Mouse (Mus musculus) spleen, adult 2 months (tissue): ENCODE results near the gene Grifin. TPM values are rescaled to one million over a fixed set of nuclear protein-coding genes. Genes with fewer than 3 reads are reported as not detected.

ENCODE experiments used
- DNase-seq, 2 experiments: peaks; one replicate each; pipeline versions ENCODE4 v3.0.0 to v3.0.0-alpha.2; 2012 to 2021; ENCODE audit warnings: low spot score in 2 of 2, low read depth in 1 of 2
- H3K27ac ChIP-seq: fragments of 200-500 bp; 2 replicates; pipeline ENCODE4 v1.5.1; 2012; ENCODE audit warnings: low read length, inconsistent platforms; ENCODE audit not compliant: insufficient read depth
- H3K27me3 ChIP-seq: fragments of 200-500 bp; 2 replicates; pipeline ENCODE4 v1.6.1; 2012; ENCODE audit warnings: mild to moderate bottlenecking, moderate library complexity, low read length, inconsistent platforms; ENCODE audit not compliant: control insufficient read depth, insufficient read depth
- H3K36me3 ChIP-seq: fragments of 200-500 bp; 2 replicates; pipeline ENCODE4 v1.6.1; 2012; ENCODE audit warnings: mild to moderate bottlenecking, low read length, inconsistent platforms; ENCODE audit not compliant: control insufficient read depth, insufficient read depth
- H3K4me1 ChIP-seq: fragments of 200-500 bp; 2 replicates; pipeline ENCODE4 v1.6.1; 2011; ENCODE audit warnings: inconsistent platforms; ENCODE audit not compliant: control insufficient read depth, insufficient read depth, insufficient read length
- H3K4me3 ChIP-seq: fragments of 200-500 bp; 2 replicates; pipeline ENCODE4 v1.5.1; 2011; ENCODE audit warnings: mild to moderate bottlenecking, inconsistent platforms; ENCODE audit not compliant: insufficient read depth, insufficient read length; ENCODE audit errors: extremely low read depth
- CTCF ChIP-seq: fragments of 200-500 bp; IDR thresholded peaks from 2 replicates; pipeline ENCODE4 v1.5.1; 2011; ENCODE audit warnings: mild to moderate bottlenecking, inconsistent platforms; ENCODE audit not compliant: insufficient read depth, insufficient read length, insufficient replicate concordance; ENCODE audit errors: extremely low read depth
- POLR2A ChIP-seq: fragments of 200-500 bp; IDR thresholded peaks from 2 replicates; pipeline ENCODE4 v1.6.1; 2011; ENCODE audit warnings: low read depth, low read length, inconsistent platforms
- WGBS: fragments of 180-500 bp; shearing (Covaris S2); methylation state at CpG from one replicate; pipeline ENCODE4 v1.1.7; 2018; 5-methylcytosine and 5-hydroxymethylcytosine counted together
- polyA plus RNA-seq: library from polyadenylated mRNA; depleted of rRNA; stranded (reverse); fragments of >200 nt; gene quantifications from 2 replicates; pipeline ENCODE4 v1.2.3, GENCODE M21; 2012; rRNA removed

Gene Grifin
- polyA plus RNA-seq, 1 experiment: 0.61 TPM

DNA sequence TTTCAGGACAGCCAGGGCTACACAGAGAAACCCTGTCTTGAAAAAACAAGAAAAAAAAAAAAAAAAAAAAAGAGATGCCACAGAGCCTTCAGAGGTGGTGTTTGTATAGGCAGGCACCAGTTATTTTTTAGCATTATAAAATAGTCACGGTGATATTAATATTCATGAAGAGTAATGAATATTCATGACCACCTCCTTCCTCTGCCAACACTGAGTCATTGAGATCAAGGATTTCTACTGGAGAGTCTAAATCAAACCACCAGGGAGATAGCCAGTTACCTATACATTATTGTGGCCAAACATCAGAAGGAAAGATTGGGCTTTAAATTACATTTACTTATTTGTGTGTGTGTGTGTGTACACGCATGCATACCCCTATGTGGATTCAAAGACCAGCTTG, 38.1 kb downstream of the Grifin start:
- TF ChIP-seq POLR2A: no peak
- no peak for TF ChIP-seq CTCF
- Histone ChIP-seq H3K4me1 (no peaks in the 10 kb centered on the region), H3K27me3 (no peaks in the 10 kb centered on the region), H3K27ac (no peak overlapping the region), H3K36me3 (peaks cover 24% of the 10 kb centered on the region), H3K4me3 (no peak overlapping the region)
- WGBS: 94% methylated on average over 2 of the region's 2 CpGs
- DNase-seq: no peak

DNA sequence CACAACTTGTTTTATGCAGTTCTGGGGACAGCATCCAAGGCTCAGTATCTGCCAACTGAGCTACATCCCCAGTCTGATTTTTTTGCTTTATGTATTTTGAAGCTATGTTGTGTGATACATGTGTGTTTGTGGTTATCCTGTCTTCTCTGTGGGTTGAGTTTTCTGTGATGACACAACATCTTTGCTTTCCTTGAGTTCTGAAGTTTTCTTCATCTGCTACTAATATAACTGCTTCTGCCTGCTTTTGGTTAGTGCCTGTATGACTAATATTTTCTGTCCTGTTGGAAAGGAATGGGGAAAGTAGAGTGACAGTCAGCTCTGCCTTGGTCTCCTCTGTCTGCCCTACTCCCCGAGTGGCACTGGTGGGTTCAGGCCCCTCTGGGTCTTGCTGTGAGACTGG, 43.7 kb downstream of the Grifin start:
- peaks cover 16% of the 10 kb centered on the region for H3K36me3 ChIP-seq
- H3K27me3 ChIP-seq: no peaks in the 10 kb centered on the region
- H3K27ac ChIP-seq: no peak overlapping the region
- 74% methylated on average over 1 of the region's 1 CpGs for WGBS
- DNase-seq: no peak
- TF ChIP-seq POLR2A (no peak), CTCF (no peak)
- H3K4me3 ChIP-seq: no peak overlapping the region
- H3K4me1 ChIP-seq: peaks cover 7% of the 10 kb centered on the region; the same call in 1 of the 2 replicates

DNA sequence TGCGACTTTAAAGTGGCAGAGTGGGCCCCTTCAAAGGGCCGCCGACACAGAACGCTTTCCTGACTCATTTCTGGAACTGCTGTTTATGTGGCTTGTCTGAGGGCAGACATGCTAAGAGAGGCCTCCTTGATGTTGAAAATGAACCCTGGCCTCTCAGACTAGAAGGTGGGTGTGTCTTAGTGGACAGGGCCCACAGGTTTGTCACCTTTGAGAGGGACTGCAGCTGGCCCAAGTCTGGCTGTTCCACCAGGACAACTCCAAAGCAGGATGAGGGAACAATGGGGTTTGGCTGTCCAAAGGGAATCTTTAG, 47.0 kb downstream of the Grifin start:
- Histone ChIP-seq H3K4me1 (peaks cover 25% of the 10 kb centered on the region), H3K27me3 (no peaks in the 10 kb centered on the region), H3K36me3 (no peaks in the 10 kb centered on the region), H3K27ac (no peak overlapping the region), H3K4me3 (no peak overlapping the region)
- WGBS: 29% methylated on average over 4 of the region's 4 CpGs
- TF ChIP-seq POLR2A: no peak
- TF ChIP-seq CTCF: no peak
- no peak for DNase-seq

DNA sequence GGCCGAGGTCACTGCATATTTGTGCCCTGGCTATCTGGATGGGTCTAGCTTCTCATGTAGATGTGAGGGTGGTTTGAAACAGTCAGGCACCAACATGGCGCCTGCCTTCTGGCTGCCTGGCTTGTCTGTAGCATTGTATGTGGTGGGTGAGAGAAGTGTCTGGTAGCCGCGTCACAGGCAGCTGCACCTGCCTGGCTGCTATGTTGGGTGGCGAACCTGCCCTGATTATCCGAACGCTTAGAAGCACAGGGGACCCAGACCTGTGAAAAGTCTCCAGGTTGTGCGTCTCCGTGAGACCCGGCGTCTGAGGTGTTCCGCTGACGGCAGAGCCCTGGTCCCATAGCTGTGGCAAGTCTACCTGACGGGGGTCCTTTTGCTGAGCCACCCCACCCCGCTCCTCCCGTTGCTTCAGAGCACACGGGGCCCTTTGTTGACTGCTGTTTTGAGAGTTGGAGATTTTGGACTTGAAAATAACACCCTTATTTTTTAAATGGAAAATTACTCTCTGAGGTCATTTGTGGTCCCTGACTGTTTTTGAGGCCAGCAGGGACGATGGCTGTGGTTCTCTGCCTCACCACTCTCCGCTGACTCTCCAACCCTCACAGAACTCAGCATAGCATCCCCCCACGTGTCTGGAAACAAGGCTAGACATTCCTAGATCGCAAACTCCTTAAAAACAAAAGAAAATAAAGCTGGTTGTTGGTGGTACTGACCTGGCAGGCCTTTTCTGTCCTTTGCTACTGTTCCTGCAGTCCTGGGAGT, 47.5 kb downstream of the Grifin start:
- Histone ChIP-seq H3K4me3 (no peak overlapping the region), H3K4me1 (peaks cover 25% of the 10 kb centered on the region), H3K27me3 (no peaks in the 10 kb centered on the region), H3K36me3 (no peaks in the 10 kb centered on the region), H3K27ac (no peak overlapping the region)
- TF ChIP-seq POLR2A (no peak), CTCF (no peak)
- DNase-seq: no peak
- WGBS: 62% methylated on average over 21 of the region's 21 CpGs

DNA sequence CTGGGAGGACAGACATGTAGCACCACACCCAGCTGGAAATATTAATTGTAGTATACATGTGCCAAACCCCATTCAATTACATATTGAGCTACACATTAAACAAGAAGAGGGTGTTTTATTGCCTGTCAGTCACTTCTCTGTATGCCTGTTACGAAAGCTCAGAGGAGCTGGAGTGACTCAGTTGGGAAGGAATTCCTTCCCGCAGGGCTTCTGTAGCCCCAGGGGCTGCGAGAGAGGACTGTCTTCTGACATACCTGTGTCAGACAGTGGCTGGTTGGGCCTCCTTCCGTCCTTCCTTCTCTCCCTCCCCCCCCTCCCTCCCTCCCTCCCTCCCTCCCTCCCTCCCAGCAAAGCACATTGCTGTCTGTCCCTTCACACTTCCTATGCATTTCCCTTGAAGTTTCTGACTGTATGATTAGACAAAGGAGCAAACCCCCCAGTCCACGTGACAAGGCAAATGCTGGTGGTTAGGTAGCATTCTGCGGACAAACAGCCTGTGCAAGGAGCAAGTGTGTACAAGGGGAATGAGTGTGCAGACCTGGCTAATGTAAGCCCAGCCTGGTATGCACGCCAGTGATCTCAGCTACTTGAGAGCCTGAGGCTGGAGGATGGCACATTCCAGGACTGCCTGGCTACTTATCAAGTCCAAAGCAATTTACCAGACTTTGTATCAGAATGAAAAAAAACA, 49.9 kb downstream of the Grifin start:
- H3K4me1 ChIP-seq: peaks cover 25% of the 10 kb centered on the region
- no peak for TF ChIP-seq POLR2A
- H3K36me3 ChIP-seq: no peaks in the 10 kb centered on the region
- H3K27ac ChIP-seq: 0 out of 2 replicates have a peak overlapping the region, but pooled peaks have one; percentile 15
- no peak overlapping the region for H3K4me3 ChIP-seq
- H3K27me3 ChIP-seq: no peaks in the 10 kb centered on the region
- WGBS: 28% methylated on average over 7 of the region's 7 CpGs
- no peak for DNase-seq

DNA sequence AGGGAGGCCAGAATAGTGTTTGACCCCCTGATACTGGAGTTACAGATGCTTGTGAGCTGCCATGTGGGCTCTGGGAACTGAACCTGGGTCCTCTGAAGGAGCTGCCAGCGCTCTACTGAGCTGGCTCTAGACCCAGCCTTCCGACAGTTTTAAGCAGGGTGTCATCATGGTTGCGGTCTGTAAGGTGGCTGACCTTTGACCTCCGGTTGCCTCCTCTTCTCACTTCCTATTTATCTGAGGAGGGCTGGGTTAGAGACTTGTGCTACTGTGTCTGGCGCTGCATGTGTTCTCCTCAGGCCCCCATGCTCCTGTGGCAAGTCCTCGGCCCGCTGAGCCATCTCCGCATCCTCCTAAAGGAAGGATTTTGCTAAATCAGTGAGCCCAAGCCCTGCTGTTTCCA, 51.0 kb downstream of the Grifin start:
- DNase-seq: peak in 1 of 2 experiments; percentile 30
- TF ChIP-seq POLR2A (no peak), CTCF (no peak)
- Histone ChIP-seq H3K4me1 (peaks cover 27% of the 10 kb centered on the region), H3K4me3 (no peak overlapping the region), H3K27ac (peak overlapping the region; percentile 47), H3K27me3 (no peaks in the 10 kb centered on the region), H3K36me3 (no peaks in the 10 kb centered on the region)
- WGBS: 52% methylated on average over 8 of the region's 8 CpGs

Other genes with a start within 250 kb of the Grifin start
- gene Mad1l1, start 243.5 kb downstream of the Grifin start, polyA plus RNA-seq: 18.3 and 22.3 TPM in 2 replicates
- 4.5 and 4.7 TPM in 2 replicates for gene Nudt1, start 243.4 kb downstream of the Grifin start, polyA plus RNA-seq
- 3.7 and 4.1 TPM in 2 replicates for gene Mrm2, start 233.2 kb downstream of the Grifin start, polyA plus RNA-seq
- 42.3 and 44.9 TPM in 2 replicates for gene Snx8, start 175.8 kb downstream of the Grifin start, polyA plus RNA-seq
- 72.1 and 74.3 TPM in 2 replicates for gene Eif3b, start 145.7 kb downstream of the Grifin start, polyA plus RNA-seq
- 0.07 and 0.12 TPM in 2 replicates for gene Gm4869, start 119.4 kb downstream of the Grifin start, polyA plus RNA-seq
- 28.0 and 31.6 TPM in 2 replicates for gene Chst12, start 59.5 kb downstream of the Grifin start, polyA plus RNA-seq
- 165 and 240 TPM in 2 replicates for gene Lfng, start 42.2 kb upstream of the Grifin start, polyA plus RNA-seq
- gene Ttyh3, start 84.0 kb upstream of the Grifin start, polyA plus RNA-seq: 95.1 and 118 TPM in 2 replicates
- 12.2 and 12.5 TPM in 2 replicates for gene Iqce, start 137.3 kb upstream of the Grifin start, polyA plus RNA-seq
- gene Brat1, start 139.9 kb upstream of the Grifin start, polyA plus RNA-seq: 28.3 and 40.5 TPM in 2 replicates
- gene Amz1, start 159.1 kb upstream of the Grifin start, polyA plus RNA-seq: 17.6 and 19.1 TPM in 2 replicates